Mouse (Mus musculus) spleen, adult 2 months (tissue): ENCODE results near the gene Cdh3.

Experiments used
- CTCF ChIP-seq: fragments of 200-500 bp; IDR thresholded peaks from 2 replicates; pipeline ENCODE4 v1.5.1; 2011; ENCODE audit warnings: mild to moderate bottlenecking, inconsistent platforms; ENCODE audit not compliant: insufficient read depth, insufficient read length, insufficient replicate concordance; ENCODE audit errors: extremely low read depth
- POLR2A ChIP-seq: fragments of 200-500 bp; IDR thresholded peaks from 2 replicates; pipeline ENCODE4 v1.6.1; 2011; ENCODE audit warnings: low read depth, low read length, inconsistent platforms

- TF ChIP-seq CTCF: no peak
- TF ChIP-seq POLR2A: no peak
Measured at GRCm38 (mm10) chr8:106527241-106528036, 16.7 kb downstream of the Cdh3 start.
